Mouse (Mus musculus) liver, embryonic 14.5 days (tissue): ENCODE measurements around the gene Pigk.

Experiments used
- CTCF ChIP-seq: IDR thresholded peaks from 2 replicates; pipeline ENCODE4 v1.5.1; 2016; ENCODE audit warnings: antibody characterized with exemption, low read depth, control low read depth
- EP300 ChIP-seq: IDR thresholded peaks from 2 replicates; pipeline ENCODE4 v1.6.1; 2016; ENCODE audit warnings: antibody characterized with exemption, low read depth

DNA sequence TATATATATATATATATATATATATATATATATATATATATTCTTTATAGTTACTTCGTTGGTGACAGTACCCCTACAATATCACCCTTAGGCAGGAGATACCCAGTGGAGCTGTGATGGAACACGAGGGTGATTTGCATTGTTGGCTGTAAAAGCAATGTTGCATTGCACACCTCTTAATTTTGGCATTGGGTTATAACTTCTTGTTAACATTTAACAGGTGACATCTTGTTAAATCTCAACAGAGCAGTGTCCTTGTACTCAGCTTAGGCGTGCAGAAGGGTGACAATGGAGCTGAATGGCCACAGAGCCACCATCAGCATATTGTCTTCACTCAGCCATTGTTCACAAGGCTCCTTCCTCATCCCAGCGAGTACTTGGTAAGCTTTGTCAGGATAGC, 82.3 kb downstream of the Pigk start:
- no peak for TF ChIP-seq CTCF
- no peak for TF ChIP-seq EP300
